Mouse (Mus musculus) small intestine, adult 2 months (tissue): ENCODE measurements around the gene Mark2.

ENCODE experiments used
- CTCF ChIP-seq: fragments of 200-500 bp; IDR thresholded peaks from 2 replicates; pipeline ENCODE4 v1.5.1; 2012; ENCODE audit warnings: low read depth, mild to moderate bottlenecking, control low read depth, inconsistent platforms, low read length, moderate library complexity, mixed read lengths; ENCODE audit not compliant: insufficient replicate concordance, insufficient read length; ENCODE audit errors: extremely low read depth
- POLR2A ChIP-seq: fragments of 200-500 bp; IDR thresholded peaks from 2 replicates; pipeline ENCODE4 v1.6.1; 2012; ENCODE audit warnings: low read depth, mild to moderate bottlenecking, control low read depth, inconsistent platforms, low read length, moderate library complexity

GRCm38 (mm10) chr19:7288288-7288687 lies 53.4 kb downstream of the Mark2 start:
- no peak for TF ChIP-seq POLR2A
- no peak for TF ChIP-seq CTCF
